Mouse (Mus musculus): Measurements from ENCODE around the gene Atp7a.

- TF ChIP-seq CTCF (IDR thresholded peaks at IDR 0.05; ENCODE audit: low read depth, low read length) (no peak), POLR2A (IDR thresholded peaks at IDR 0.05; ENCODE audit: insufficient read depth, low read length) (no peak), EP300 (IDR thresholded peaks at IDR 0.05; ENCODE audit: insufficient read depth, low read depth, low read length) (no peak)
Measured at GRCm38 (mm10) chrX:106031124-106031523, 4.0 kb downstream of the Atp7a start.
